Mouse (Mus musculus) C2C12 (cell line): ENCODE results near the gene Slc1a4. TPM values are rescaled to one million over a fixed set of nuclear protein-coding genes. Genes with fewer than 3 reads are reported as not detected.

Experiments used
- H3K27me3 ChIP-seq: one replicate; pipeline ENCODE4 v1.6.1; 2011; ENCODE audit not compliant: control insufficient read depth, insufficient read depth, insufficient read length
- H3K36me3 ChIP-seq: one replicate; pipeline ENCODE4 v1.6.1; 2011; ENCODE audit not compliant: control insufficient read depth, insufficient read depth
- H3K4me3 ChIP-seq: one replicate; pipeline ENCODE4 v1.5.1; 2011; ENCODE audit warnings: mild to moderate bottlenecking, control low read depth; ENCODE audit not compliant: poor library complexity, insufficient read depth, severe bottlenecking
- H3K79me2 ChIP-seq: one replicate; pipeline ENCODE4 v1.6.1; 2011; ENCODE audit not compliant: control insufficient read depth, insufficient read depth
- H3K79me3 ChIP-seq: one replicate; pipeline ENCODE4 v1.6.1; 2011; ENCODE audit warnings: low read depth, control low read depth
- H3ac ChIP-seq: one replicate; pipeline ENCODE3; 2011; ENCODE audit warnings: low read depth; ENCODE audit not compliant: control insufficient read depth, insufficient read length
- CEBPB ChIP-seq: IDR thresholded peaks from one replicate; pipeline ENCODE4 v1.6.1; 2011; ENCODE audit warnings: low read depth, mild to moderate bottlenecking, control low read depth, moderate library complexity
- CTCF ChIP-seq: IDR thresholded peaks from one replicate; pipeline ENCODE4 v1.5.1; 2011; ENCODE audit not compliant: control insufficient read depth, insufficient read depth, insufficient read length
- FOSL1 ChIP-seq: IDR thresholded peaks from one replicate; pipeline ENCODE4 v1.8.0; 2011; ENCODE audit warnings: mild to moderate bottlenecking, low read length; ENCODE audit not compliant: poor library complexity, insufficient read depth, severe bottlenecking
- MAX ChIP-seq: IDR thresholded peaks from one replicate; pipeline ENCODE4 v1.6.1; 2011; ENCODE audit warnings: mild to moderate bottlenecking, control low read depth
- MYOD1 ChIP-seq: IDR thresholded peaks from one replicate; pipeline ENCODE4 v1.6.1; 2011; ENCODE audit warnings: low read depth; ENCODE audit not compliant: control insufficient read depth, insufficient read length
- MYOG ChIP-seq: IDR thresholded peaks from one replicate; pipeline ENCODE4 v1.6.1; 2011; ENCODE audit not compliant: control insufficient read depth, insufficient read length; ENCODE audit errors: extremely low read depth
- USF1 ChIP-seq: IDR thresholded peaks from one replicate; pipeline ENCODE4 v1.6.1; 2011; ENCODE audit warnings: low read depth, mild to moderate bottlenecking, control low read depth, moderate library complexity
- polyA plus RNA-seq: library from polyadenylated mRNA; unstranded; fragments of >200 nt; fragmentation: generic; extraction: Trizol; gene quantifications from one replicate; pipeline ENCODE4 v1.2.1, GENCODE M21; 2012; ENCODE audit warnings: missing spikeins

Gene Slc1a4
- polyA plus RNA-seq, 1 experiment, result 19.8 TPM

GRCm38 (mm10) chr11:20322366-20322765 is 10.1 kb downstream of the Slc1a4 start:
- Histone ChIP-seq H3K79me3 (peaks cover 27% of the 10 kb centered on the region), H3K4me3 (no peak overlapping the region)
- TF ChIP-seq CTCF (no peak), USF1 (no peak), MAX (no peak), MYOD1 (no peak), FOSL1 (no peak), CEBPB (no peak), MYOG (no peak)

GRCm38 (mm10) chr11:20320661-20321060 is 11.9 kb downstream of the Slc1a4 start:
- peaks cover 8% of the 10 kb centered on the region for H3K36me3 ChIP-seq
- no peaks in the 10 kb centered on the region for H3K27me3 ChIP-seq
- H3K79me3 ChIP-seq, result peaks cover 19% of the 10 kb centered on the region
- no peak for TF ChIP-seq FOSL1
- no peak for TF ChIP-seq MYOD1
- no peak for TF ChIP-seq CTCF
- TF ChIP-seq MAX, result no peak
- no peak for TF ChIP-seq USF1
- TF ChIP-seq MYOG, result no peak
- TF ChIP-seq CEBPB, result no peak
- no peak overlapping the region for H3ac ChIP-seq
- peaks cover 44% of the 10 kb centered on the region for H3K79me2 ChIP-seq
- no peak overlapping the region for H3K4me3 ChIP-seq

More at GRCm38 (mm10) chr11:20322366-20322765, 10.1 kb downstream of the Slc1a4 start:
- Histone ChIP-seq H3K36me3 (no peaks in the 10 kb centered on the region), H3K27me3 (no peaks in the 10 kb centered on the region), H3K79me2 (peaks cover 61% of the 10 kb centered on the region), H3ac (no peak overlapping the region)

- no peaks in the 10 kb centered on the region for H3K27me3 ChIP-seq
- TF ChIP-seq MAX, result no peak
- TF ChIP-seq FOSL1, result no peak
- TF ChIP-seq MYOG, result no peak
- TF ChIP-seq CTCF, result no peak
- TF ChIP-seq CEBPB, result no peak
- TF ChIP-seq USF1, result no peak
- TF ChIP-seq MYOD1, result no peak
These were observed 13.7 kb downstream of the Slc1a4 start for GRCm38 (mm10) chr11:20318659-20319454.

GRCm38 (mm10) chr11:20313576-20313975 is 18.9 kb downstream of the Slc1a4 start:
- Histone ChIP-seq H3K27me3 (no peaks in the 10 kb centered on the region), H3K36me3 (peaks cover 55% of the 10 kb centered on the region), H3K4me3 (no peak overlapping the region), H3K79me3 (no peaks in the 10 kb centered on the region), H3ac (no peak overlapping the region), H3K79me2 (no peaks in the 10 kb centered on the region)
- TF ChIP-seq USF1, result no peak
- TF ChIP-seq FOSL1, result no peak
- no peak for TF ChIP-seq MYOG
- no peak for TF ChIP-seq MAX
- no peak for TF ChIP-seq CTCF
- TF ChIP-seq CEBPB, result no peak
- TF ChIP-seq MYOD1, result no peak

More at GRCm38 (mm10) chr11:20318659-20319454, 13.7 kb downstream of the Slc1a4 start:
- Histone ChIP-seq H3K79me3 (peaks cover 11% of the 10 kb centered on the region), H3ac (no peak overlapping the region), H3K79me2 (peaks cover 34% of the 10 kb centered on the region), H3K36me3 (peaks cover 22% of the 10 kb centered on the region), H3K4me3 (no peak overlapping the region)

GRCm38 (mm10) chr11:20309044-20309443 is 23.5 kb downstream of the Slc1a4 start:
- H3K36me3 ChIP-seq, result peaks cover 77% of the 10 kb centered on the region
- H3K27me3 ChIP-seq, result no peaks in the 10 kb centered on the region
- H3K4me3 ChIP-seq, result no peak overlapping the region
- H3ac ChIP-seq, result no peak overlapping the region
- H3K79me3 ChIP-seq, result no peaks in the 10 kb centered on the region
- TF ChIP-seq MAX (no peak), MYOD1 (no peak), CEBPB (no peak), FOSL1 (no peak), USF1 (no peak), CTCF (no peak), MYOG (no peak)
- no peaks in the 10 kb centered on the region for H3K79me2 ChIP-seq
